Mouse (Mus musculus) spleen, adult 12 weeks (tissue): ENCODE data around the gene Syt17.

Source experiments
- DNase-seq: peaks from one replicate; pipeline ENCODE4 v3.0.0; 2022; ENCODE audit warnings: low spot score

Gene Syt17

DNA sequence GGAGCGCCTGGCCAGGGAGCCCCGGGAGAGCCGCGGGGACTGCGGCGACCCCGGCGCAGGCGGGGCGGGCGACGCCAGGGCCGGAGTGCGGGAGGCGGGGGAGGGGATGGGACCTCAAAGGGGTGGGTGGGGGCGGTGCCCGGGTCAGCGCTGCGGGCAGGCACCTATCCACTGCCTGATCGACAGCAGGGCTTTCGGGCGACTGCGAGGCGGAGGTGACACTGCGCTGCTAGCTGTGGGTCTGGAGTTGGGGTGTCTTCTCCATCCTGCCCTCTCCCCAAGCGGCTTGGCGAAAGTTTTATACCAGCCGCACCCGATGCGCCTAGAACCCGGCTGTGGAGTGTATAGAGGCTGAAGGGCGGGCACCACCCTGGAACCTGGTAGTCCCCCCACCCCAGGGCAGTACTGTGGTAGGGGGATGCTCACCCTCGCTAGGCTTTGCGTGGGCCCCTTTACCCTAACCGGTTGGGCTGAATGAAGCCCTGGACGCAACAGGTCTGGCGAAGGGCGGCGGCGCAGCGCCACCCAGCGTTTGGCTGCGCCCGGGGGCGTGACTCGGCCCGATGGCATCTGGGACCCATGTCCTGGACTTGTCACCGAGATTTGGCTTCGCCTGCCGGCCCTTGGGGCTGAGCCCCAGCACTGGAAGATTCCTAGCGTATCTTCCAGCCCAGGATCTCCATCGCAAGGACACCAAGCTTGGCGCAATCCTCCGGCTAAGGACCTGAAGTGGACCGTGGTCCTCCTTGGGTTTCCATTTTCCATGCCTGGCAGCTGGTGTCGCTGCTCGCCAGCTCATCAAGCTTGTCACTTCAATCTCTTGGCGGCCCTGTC, at the start of gene Syt17:
Syt17 (minus strand) TSS at position 89 of the 834 bp plus-strand sequence.
- DNase-seq: no peak

- DNase-seq: no peak
Measured at GRCm38 (mm10) chr7:118494892-118495579, 47.0 kb upstream of the Syt17 start.

- DNase-seq: no peak
Measured at GRCm38 (mm10) chr7:118493892-118494291, 45.9 kb upstream of the Syt17 start.

GRCm38 (mm10) chr7:118491431-118492147, 43.6 kb upstream of the Syt17 start, which contains the start of gene Itpripl2:
Itpripl2 (minus strand) TSS chr7:118491975.
- no peak for DNase-seq

DNA sequence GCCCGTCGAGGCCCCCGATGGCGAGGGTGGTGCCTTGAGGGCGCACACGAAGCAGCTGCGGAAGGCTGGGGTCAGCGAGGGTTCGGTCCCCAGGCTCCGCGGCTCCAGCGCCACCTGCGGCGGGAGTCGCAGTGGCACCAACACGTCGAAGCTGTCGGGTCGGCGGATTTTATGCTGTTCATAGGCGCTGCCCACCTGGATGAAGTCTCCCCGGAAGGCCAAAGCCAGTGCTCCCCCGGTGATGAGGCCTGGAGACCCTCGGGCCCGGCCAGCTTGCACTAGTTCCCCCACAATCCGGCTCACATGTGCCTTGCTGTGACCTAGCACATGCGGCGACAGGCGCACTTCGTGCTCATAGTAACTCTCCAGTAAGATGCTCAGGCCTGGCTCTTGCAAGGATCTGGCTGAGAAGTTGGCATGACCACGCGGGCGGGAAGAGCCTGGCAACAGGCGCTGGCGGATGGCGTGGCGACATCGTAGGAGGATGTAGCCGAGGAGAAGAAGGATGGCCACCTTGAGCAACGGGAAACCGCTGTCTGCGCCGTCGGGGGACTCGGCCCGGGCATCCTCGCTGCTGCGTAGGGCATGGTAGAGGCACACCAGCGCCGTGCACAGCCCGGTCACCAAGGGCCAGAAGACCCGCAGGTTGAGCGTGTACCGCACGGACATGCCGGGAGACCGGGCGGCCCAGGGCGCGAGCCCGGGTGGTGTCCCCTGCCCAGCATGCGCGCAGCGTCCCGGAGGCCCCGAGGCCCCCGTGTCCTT, 42.8 kb upstream of the Syt17 start:
- DNase-seq: no peak

DNA sequence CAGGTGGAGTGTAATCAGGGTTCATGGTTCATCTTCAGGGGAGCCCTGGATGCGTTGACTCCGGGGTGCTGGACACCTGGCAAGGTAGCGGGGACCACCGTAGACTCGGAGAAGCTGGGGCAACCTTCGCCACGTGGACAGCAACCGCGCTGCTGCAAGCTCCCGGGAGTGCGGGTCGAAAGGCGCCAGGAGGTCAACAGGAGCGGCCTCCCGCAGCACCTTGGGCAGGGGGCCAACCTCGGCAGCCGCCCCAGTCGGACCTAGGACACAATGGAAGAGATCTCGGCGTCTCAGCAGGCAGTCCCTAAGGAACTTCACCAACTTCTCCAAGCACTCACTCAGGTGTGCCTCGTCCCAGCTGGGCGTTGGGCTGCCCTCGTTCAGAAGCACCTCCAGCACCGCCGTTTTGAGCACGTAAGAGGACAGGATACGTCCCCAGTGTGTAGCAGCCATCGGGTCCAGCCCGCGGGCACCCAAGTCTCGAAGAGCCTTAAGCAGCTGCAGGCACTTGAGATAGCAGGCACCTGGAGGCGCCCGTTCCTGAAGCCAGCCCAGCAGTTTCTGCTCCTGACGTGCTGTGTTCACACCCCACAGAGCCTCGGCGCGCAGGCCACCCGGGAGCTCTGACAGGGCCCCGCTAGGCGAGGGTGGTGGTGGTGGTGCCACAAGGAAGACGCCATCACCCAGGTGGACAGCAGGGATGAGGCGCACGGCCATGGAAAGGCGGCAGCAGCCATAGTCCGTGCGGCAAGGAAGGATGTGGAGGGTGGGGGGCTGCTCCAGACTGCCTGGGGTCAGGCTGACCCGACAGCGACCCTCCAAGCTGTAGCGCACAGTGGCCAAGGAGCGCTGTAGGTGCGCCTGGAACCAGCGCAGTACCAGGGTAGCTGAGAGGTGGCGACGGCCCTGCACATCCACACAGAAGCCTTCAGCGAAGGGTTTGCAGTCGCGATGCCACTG, 42.0 kb upstream of the Syt17 start:
- no peak for DNase-seq

- DNase-seq: no peak
Measured at GRCm38 (mm10) chr7:118488060-118488664, 40.1 kb upstream of the Syt17 start.

DNA sequence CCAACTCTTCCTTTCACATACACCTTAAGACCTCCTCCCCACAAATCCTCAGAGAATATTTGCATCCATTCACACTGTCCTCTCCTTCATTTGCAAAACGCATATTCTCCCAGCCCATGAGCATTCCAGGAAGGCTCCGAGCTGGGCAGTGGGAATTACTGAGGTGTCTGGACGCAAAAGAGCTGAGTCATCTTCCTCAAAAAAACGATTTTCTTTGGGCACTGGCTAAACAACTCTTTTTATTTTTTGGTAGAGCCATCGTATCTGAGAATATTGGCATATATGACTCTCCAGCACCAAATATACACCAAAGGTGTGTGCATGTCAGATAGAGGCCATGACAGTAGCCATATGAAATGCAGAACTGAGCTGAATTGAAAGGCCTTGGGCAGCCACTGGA, 38.9 kb upstream of the Syt17 start:
- DNase-seq: no peak

DNA sequence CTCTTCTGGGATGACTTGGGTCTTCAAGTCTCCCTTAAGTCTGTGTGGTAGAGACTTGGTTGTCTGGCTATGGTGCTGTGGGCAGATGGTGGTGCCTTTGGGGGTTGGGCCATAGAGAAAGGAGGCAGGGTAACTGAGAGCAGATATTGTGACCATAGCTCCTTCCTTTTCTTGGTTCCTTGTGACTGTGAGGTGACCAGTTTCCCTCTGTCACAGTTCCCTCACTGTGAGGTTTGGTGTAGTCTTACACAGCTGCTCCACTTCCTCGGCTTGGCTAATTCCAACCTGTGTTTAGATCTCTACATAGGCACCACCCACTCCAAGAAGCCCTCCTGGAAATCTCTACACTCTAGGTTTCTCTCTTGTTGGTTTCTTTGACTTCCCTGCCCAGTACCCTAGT, 36.0 kb upstream of the Syt17 start:
- DNase-seq: no peak

GRCm38 (mm10) chr7:118482001-118482400, 34.0 kb upstream of the Syt17 start:
- DNase-seq: no peak

DNA sequence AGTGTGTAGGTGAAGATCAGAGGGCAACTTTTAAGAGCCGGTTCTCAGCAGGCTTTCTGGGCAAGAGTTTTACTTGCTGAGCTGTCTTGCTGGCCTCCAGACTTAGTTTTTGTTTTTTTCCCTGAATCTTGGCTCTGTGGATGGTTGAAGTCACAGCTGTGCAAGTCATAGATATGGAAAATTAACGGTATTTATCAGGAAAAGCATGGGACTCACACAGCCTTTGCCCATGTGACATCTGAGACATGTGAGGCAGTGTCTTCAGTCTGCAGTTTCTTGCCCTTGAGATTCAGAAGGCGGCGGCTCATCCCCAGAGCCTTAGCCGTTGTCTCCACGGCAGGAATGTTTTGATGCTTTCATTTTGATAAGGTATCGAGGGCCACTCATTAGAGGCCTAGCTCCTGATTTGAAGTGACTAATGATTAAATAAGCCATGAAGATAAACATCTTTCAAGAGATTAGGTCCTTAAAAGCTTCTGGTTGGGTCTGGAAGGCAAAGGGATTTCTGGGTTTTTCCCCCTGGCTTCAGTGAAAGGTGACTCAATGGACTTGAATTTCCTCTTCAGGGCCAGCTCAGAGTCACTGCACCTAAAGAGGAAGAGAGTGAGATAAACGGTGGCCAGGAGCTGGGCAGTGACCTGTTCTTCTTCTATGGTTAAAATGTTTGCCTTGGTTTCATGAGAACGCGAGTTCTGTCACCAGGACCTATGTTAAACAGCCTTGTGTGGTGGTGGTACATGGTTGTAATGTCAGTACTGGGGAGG, 33.2 kb upstream of the Syt17 start:
- DNase-seq: no peak

DNA sequence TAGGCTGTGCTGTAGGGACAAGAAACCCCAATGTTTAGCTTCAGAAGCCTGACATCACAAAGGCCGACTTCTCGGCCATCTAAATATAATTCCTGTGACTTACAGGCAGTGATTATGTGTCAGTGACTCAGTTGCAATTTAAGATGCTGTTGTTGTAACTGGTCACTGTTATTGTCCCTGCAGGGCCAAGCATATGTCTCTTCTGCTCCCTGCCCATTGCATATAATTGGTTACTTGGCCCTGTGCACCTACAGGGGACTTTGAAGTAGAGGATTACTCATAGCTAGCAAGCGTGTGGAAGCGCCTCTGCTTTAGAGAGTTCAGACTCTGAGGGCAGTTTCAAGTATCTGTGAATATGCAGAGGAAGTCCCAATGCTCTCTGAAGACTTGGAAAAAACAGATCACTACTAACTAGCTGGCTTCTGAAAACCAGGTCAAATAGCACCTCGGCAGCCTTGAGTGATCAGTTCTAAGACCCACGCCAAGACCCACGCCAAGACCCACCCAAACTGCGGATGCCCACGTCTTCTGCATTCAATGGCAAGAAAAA, 32.2 kb upstream of the Syt17 start:
- no peak for DNase-seq

DNA sequence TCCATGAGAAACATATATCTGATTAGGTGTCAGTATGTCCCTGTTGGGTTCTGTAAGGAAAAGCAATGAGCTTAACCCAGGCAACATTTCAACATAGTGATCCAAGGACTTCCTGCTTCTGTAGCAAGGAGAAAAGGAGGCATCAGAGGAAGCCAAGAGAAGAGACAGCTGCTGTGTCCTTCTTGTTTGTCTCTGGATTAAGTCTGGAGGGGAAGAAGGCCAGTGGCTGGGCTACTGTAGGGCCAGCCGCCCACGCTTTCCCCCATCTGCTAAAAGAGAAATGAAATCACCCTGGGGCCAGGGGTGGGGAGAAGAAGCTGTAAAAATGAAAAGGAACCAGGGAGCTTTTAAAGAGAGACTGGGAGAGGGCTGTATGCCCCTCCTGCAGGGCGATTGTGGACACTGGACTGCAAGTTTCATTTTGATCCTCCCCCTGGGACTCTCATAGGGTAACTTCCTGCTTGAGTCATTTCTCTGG, 30.9 kb upstream of the Syt17 start:
- DNase-seq: no peak

DNA sequence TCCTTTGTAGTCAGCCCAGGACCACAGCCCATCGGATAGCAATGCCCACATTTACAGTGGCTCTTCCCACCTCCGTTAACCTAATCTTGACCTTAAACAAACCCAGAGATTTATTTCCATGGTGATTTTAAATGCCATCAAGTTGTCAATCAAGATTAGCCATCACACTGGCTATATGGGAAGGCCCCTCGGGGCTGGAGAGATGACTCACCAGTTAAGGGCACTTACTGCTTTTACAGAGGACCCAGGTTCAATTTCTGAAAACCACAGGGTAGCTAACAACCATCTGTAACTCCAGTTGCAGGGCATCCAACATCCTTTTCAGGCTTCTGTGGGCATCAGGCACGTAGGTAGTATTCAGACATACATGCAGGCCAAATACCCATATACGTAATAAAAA, 28.4 kb upstream of the Syt17 start:
- DNase-seq: no peak

DNA sequence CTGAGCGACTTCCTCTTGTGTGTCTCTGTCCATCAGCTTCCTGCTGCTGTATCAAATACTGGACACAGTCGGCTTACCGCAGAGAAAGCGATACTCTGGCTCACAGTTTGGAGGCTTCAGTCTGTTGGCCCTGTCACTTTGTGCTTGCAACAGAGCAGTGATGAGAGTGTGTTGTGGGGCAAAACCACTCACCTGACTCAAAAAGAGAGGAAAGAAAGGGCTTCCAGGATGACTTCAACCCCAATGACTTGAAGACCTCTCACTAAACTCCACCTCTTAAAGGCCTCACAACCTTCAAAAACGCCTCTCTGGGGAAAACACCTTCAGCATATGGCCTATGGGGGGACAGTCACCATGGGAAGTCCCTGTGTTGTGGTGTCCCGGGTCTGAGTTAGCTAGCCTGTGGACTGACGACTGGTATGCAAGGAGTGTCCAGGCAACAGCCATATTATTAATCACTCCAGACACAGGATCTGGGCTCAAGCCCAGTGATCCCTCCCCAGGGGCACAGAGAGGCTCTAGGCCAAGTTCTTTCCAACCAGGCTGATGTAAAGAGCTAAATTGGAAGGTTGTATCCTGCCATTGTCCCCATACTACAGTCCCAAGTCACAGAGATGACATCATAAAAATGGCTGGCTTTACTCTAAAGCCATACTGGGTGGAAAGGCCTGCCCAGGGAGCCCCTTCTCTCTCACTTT, 27.1 kb upstream of the Syt17 start:
- no peak for DNase-seq

GRCm38 (mm10) chr7:118472886-118473285, 24.9 kb upstream of the Syt17 start:
- DNase-seq: no peak

DNA sequence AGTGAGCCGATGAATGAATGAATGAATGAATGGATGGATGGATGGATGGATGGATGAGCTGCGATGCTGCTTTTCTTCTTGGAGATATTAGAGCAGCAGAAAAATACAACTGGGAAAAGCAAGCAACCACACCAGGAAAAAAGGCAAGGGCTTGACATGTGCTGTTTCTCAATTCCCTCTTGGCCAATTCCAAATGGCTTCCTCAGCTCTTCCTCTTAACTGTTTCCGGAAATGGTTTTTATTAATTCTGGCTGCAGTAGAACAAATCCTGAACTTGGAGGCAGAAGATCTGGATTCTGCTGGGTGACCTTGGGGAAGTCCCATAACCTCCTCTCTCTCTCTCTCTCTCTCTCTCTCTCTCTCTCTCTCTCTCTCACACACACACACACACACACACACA, 20.0 kb upstream of the Syt17 start:
- DNase-seq: no peak

- no peak for DNase-seq
Measured at GRCm38 (mm10) chr7:118464432-118464831, 16.4 kb upstream of the Syt17 start.
